Mouse (Mus musculus) heart, postnatal 14 days (tissue): ENCODE results near the gene Polr2f. TPM values are rescaled to one million over a fixed set of nuclear protein-coding genes. Genes with fewer than 3 reads are reported as not detected.

Source experiments
- DNase-seq, 2 experiments: peaks; one replicate each; pipeline ENCODE4 v3.0.0; 2021 to 2022
- intact Hi-C: fragments of 180-260 bp; cut with DNase I; formaldehyde crosslinking; loops from one replicate; pipeline ENCODE4 v1.15.1; 2025
- total RNA-seq, 2 experiments: library from RNA; stranded (reverse); gene quantifications; 2 replicates each; pipeline ENCODE4 v1.2.3; 2021

Polr2f gene
- total RNA-seq, 2 experiments from 2014 or later, result 111 to 116 TPM

DNA sequence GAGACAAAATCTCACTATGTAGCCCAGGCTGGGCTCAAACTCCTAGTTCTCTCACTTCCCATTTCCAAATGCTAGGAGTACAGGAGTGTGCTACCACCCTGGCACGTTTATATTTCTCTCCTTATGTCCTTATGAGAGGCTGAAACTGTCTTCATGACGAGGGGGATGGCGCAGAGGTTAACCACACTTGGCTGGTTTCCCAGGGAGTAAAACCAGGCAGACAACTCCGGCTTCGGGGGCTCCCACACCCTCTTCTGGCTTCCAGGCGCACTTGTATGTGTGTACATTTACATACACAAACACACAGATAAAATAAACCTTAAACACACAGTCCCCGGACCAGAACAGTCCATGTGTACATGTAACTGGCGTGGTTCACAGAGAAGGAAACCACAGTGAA, 3.2 kb downstream of the Polr2f start:
- DNase-seq, result no peak
- intact Hi-C loops, result no loop called here

DNA sequence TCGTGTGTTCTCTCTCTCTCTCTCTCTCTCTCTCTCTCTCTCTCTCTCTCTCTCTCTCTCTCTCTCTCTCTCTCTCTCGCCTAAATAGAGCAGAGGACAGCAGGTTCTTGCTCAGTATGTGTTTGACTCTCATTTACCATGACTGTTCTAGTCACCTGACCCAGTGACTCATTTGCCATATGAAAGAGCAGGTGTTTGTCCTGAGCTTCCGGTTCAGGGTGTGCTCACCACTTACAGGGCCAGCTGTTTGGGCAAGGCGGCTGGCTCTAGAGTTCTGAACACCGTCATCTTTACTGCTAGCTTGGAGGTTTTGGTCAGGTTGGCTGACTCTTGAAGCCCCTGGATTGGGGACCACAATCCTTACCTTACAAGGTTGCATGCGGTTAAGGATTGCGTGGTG, 4.7 kb downstream of the Polr2f start:
- DNase-seq, result no peak
- intact Hi-C loops, result no loop called here

DNA sequence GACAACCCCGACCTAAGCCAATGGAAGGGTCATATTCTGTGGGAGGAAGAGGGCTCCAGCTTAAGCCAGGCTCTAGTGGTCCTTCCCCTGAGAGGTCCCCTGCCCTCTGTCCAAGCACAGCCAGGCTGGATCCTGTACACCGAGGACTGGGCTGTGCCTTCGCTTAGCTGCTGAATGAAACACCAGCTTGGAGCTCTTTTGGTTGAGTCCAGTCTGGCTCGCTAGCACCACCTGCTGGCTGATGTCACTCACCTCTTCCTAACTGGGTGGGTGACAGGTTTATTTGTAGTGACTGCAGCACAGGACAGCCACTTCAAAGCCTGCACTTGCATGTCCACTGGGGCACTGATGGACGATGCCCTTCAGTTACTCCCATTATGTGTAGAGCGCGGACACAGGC, 7.7 kb downstream of the Polr2f start:
- intact Hi-C loops, result loop anchor here (1.0 to 2.0 kb wide), 2 partner anchors 56 to 110 kb away; no protein-coding TSS in a partner anchor
- peak; percentile 87 to 93 for DNase-seq

GRCm38 (mm10) chr15:79151881-79152280, 11.1 kb downstream of the Polr2f start:
- intact Hi-C loops, result no loop called here
- no peak for DNase-seq

DNA sequence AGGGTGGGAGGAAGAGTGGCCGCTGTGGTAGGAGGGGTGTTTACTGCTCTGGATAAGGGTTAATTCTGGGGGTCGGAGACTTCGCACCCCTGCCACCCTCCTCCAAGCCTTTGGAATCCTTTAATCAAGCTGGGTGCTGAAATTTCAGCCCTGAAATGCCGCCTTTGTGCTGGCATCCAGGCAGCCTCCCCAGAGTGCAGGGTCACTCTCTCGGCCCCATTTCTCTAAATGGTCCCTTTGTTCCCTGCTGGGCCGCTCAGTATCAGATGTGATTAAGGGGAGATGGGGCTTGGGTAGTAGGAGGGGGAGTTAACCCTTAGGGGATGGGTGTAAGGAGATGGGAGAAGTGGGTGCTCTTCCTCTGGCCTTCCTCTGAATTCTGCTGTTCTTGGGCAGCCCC, 11.9 kb downstream of the Polr2f start:
- DNase-seq, result no peak
- intact Hi-C loops, result no loop called here

GRCm38 (mm10) chr15:79155572-79155971, 14.8 kb downstream of the Polr2f start:
- DNase-seq, result no peak
- intact Hi-C loops, result no loop called here

- intact Hi-C loops, result no loop called here
- no peak for DNase-seq
Observed at GRCm38 (mm10) chr15:79162301-79162700, 21.5 kb downstream of the Polr2f start.

DNA sequence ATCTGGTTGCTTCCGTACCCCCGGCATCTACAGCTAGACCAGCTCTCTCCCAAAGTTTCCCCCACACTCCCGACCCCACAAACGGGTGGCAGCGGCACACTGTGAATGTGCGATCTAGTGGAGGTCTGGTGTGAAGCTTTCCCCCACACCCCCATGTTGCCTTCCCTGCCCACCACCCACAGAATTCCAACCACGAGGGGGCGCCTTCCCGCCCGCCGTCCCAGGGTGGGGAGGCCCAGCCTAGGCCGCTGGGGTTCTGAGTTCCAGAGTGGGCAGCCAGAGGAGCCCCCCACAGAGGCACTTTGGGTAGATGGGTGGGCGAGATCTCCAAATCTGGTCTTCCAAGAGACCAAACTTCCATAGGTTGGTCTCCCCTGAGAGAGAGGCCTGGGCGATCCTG, 22.0 kb downstream of the Polr2f start:
- peak in 1 of 2 experiments; percentile 16 for DNase-seq
- intact Hi-C loops, result no loop called here

GRCm38 (mm10) chr15:79164251-79164650, 23.4 kb downstream of the Polr2f start:
- no peak for DNase-seq
- intact Hi-C loops, result no loop called here

GRCm38 (mm10) chr15:79165140-79165539, 24.3 kb downstream of the Polr2f start, which contains the start of gene Sox10:
TSS of gene Sox10 (minus strand) at chr15:79165240.
- intact Hi-C loops, result no loop called here
- no peak for DNase-seq

- DNase-seq, result no peak
- intact Hi-C loops, result no loop called here
Observed at GRCm38 (mm10) chr15:79166712-79167111, 25.9 kb downstream of the Polr2f start.

DNA sequence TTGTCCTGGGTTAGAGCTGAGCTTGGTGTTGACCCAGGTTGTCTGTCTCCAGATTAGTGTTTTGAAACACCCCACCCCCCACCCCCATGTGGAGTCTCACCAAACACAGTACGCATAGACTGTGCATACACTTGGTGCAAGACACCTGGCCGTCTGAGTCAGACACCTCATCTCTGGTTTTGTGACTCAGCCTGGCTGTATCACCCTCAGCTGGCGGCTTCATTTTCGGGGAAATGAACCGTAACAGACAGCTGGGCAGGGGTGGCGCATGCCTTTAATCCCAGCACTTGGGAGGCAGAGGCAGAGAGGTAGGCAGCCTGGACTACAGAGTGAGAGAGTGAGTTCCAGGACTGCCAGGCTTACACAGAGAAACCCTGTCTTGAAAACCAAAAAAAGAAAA, 36.1 kb downstream of the Polr2f start:
- no peak for DNase-seq
- intact Hi-C loops, result no loop called here

DNA sequence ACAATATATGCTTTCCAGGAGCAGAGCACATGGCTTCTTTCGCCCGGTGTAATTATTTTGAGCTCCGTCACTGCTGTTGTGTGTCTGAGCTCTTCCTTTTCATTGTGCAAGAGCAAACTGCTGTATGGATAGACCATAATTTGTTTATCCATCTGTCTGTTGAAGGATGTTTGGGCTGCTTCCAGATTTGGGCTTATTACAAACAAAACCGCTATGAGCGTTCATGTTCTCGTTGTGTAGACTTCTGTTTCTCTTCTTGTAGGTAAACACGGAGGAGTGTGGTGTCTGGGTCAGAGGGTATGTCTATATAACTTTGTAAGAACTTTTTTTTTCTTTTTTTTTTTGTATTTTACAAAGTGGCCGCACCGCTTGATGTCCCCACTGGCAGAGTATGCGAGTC, 44.4 kb downstream of the Polr2f start:
- intact Hi-C loops, result no loop called here
- no peak for DNase-seq

DNA sequence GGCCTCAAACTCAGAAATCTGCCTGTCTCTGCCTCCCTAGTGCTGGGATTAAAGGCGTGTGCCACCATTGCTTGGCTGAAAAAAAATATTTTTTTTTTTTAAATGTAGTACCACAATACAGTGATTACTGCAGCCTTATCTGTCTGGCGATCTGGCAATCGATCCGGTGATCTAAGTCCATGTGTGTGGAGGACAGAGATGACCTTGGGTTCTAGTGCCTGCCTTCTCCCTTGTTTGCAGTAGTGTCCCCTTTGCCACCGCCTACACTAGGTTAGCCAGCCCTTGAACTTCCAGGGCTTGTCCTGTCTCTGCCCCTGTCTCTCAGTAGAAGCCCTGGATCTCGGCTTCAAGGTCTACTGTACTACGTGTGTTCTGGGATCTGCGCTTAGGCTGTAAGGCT, 47.0 kb downstream of the Polr2f start:
- no peak for DNase-seq
- intact Hi-C loops, result no loop called here

- intact Hi-C loops, result no loop called here
- DNase-seq, result no peak
Observed at GRCm38 (mm10) chr15:79191426-79191825, 50.6 kb downstream of the Polr2f start.

DNA sequence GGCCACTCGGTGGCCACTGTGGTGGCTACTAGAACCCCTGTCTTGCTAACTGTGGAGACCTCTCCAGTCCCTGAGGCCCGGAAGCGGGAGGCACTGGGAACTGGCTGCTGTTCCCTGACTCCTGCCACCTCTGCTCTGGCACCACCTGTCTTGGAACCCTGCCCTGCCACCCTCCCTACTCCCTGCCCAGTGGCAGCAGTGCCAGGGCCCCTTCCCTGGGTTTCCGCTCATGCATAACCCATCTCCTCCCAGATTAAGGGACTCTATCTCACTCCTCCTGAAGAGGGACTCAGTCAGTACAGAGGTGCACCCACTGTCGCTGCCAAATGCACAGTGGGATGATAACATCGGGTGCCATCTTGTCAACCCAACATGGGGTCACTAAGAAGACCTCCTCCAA, 51.6 kb downstream of the Polr2f start:
- no peak for DNase-seq
- intact Hi-C loops, result no loop called here

GRCm38 (mm10) chr15:79192885-79193845, 52.4 kb downstream of the Polr2f start:
- peak; percentile 36 to 55 for DNase-seq
- intact Hi-C loops, result no loop called here

DNA sequence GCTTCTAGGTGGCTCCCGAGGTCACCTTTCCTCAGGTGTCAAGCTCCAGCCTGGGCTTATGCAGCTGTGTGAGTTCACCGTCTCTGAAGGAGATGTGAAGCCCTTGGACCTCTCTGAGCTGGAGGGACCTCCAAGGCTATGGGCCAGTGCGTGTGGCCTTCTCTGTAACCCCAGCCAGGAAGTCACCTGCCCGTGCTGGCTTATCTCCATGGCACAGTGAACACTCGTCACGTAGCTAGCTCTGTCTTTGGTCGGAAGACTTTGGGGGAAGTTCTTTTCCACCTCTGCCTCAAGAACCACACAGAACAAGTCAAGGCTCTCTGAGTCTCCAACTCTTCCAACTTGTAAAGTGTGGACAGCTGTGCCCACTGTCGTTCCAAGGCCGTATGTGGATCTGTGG, 53.2 kb downstream of the Polr2f start:
- no peak for DNase-seq
- intact Hi-C loops, result no loop called here

DNA sequence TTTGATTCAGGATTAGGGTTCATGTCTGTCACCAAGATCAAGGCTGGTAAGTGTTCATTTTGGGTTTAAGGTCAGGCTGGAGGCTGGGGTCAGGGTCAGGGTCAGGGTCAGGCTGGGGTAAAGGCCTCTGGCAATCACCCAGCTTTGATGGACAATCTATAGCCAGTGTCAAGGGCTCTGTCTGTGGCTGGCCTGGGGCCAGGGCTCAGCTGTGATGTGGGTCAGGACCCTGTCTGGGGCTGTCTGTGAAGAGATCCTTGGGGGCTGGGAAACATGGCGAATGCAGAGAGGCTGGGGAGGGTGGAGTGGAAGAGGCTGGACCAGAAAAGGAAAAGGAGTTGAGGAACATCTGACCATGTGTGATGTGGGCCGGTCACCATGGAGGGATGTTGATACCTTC, 54.1 kb downstream of the Polr2f start:
- intact Hi-C loops, result no loop called here
- no peak for DNase-seq

- intact Hi-C loops, result no loop called here
- peak; percentile 33 to 54 for DNase-seq
Observed at GRCm38 (mm10) chr15:79195492-79195891, 54.7 kb downstream of the Polr2f start.

- intact Hi-C loops, result no loop called here
Observed at GRCm38 (mm10) chr15:79199390-79199976, 58.7 kb downstream of the Polr2f start.

More at GRCm38 (mm10) chr15:79199390-79199976, 58.7 kb downstream of the Polr2f start:
- no peak for DNase-seq
